Mouse (Mus musculus) intestine, embryonic 15.5 days (tissue): ENCODE measurements around the gene Fam243. TPM values are rescaled to one million over a fixed set of nuclear protein-coding genes. Genes with fewer than 3 reads are reported as not detected.

Experiments used
- ATAC-seq: fragments of 200-750 bp; cut with Nextera tagmentation; 2 replicates; pipeline ENCODE4 v1.8.0; 2017; ENCODE audit warnings: moderate TSS enrichment, moderate library complexity
- H3K27ac ChIP-seq: fragments of 300-500 bp; sonication (generic); 2 replicates; pipeline ENCODE4 v1.5.1; 2015; ENCODE audit warnings: mild to moderate bottlenecking, inconsistent platforms
- H3K27me3 ChIP-seq: fragments of 300-500 bp; sonication (generic); replicated peaks from 2 replicates; pipeline ENCODE4 v1.6.1; 2015; ENCODE audit warnings: inconsistent platforms
- H3K36me3 ChIP-seq: fragments of 300-500 bp; sonication (generic); 2 replicates; pipeline ENCODE4 v1.6.1; 2015; ENCODE audit warnings: inconsistent platforms
- H3K4me1 ChIP-seq: fragments of 300-500 bp; sonication (generic); replicated peaks from 2 replicates; pipeline ENCODE4 v1.6.1; 2015; ENCODE audit warnings: inconsistent platforms
- H3K4me2 ChIP-seq: fragments of 300-500 bp; sonication (generic); replicated peaks from 2 replicates; pipeline ENCODE4 v1.6.1; 2015; ENCODE audit warnings: mild to moderate bottlenecking, inconsistent platforms
- H3K4me3 ChIP-seq: fragments of 300-500 bp; sonication (generic); replicated peaks from 2 replicates; pipeline ENCODE4 v1.5.1; 2015; ENCODE audit warnings: inconsistent platforms
- H3K9ac ChIP-seq: fragments of 300-500 bp; sonication (generic); 2 replicates; pipeline ENCODE4 v1.6.1; 2015; ENCODE audit warnings: inconsistent platforms
- H3K9me3 ChIP-seq: fragments of 300-500 bp; sonication (generic); 2 replicates; pipeline ENCODE4 v1.6.1; 2016; ENCODE audit warnings: inconsistent platforms
- WGBS: fragments of 180-500 bp; shearing (Covaris S2); methylation state at CpG from one replicate; pipeline ENCODE4 v1.1.7; 2015; 5-methylcytosine and 5-hydroxymethylcytosine counted together
- polyA plus RNA-seq: library from polyadenylated mRNA; unstranded; fragments of >200 nt; fragmentation: Nextera tagmentation; extraction: Ambion mirVana; gene quantifications from 2 replicates; pipeline ENCODE4 v1.2.1, GENCODE M21; 2015

Fam243 gene
- polyA plus RNA-seq, 1 experiment from 2014 or later: not detected

DNA sequence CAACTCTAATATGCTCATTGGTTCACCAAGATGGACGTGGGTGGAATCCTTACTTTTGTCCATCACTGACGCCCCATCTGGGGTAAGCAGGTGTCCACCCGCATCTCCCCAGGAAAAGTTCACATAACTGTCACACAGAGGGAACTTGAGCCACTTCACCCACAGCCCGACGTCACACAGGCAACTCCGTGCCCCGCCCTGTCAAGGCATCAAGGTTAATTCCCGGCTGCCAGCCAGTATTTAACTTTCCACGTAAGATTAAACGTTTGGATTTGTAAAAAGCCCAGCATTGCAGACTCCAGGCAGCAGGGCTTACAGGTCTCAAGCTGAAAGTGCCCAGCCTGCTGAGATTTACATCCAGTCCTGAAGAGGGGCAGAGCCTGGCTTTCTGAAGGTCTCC, 29.1 kb downstream of the Fam243 start, which contains the start of gene Kcne2:
Gene Kcne2, plus strand, starts transcription at position 289 of the 400 bp plus-strand sequence.
- no peaks in the 10 kb centered on the region for H3K27me3 ChIP-seq
- no peak within 1 kb of the TSS for H3K4me3 ChIP-seq
- no peaks in the 10 kb centered on the region for H3K9me3 ChIP-seq
- no peak within 1 kb of the TSS for H3K4me2 ChIP-seq
- H3K27ac ChIP-seq: no peak within 1 kb of the TSS
- H3K9ac ChIP-seq: no peak within 1 kb of the TSS
- ATAC-seq: no peak
- H3K36me3 ChIP-seq: no peaks in the 10 kb centered on the region
- 40% methylated on average over 10 of the region's 10 CpGs for WGBS
- no peaks in the 10 kb centered on the region for H3K4me1 ChIP-seq

DNA sequence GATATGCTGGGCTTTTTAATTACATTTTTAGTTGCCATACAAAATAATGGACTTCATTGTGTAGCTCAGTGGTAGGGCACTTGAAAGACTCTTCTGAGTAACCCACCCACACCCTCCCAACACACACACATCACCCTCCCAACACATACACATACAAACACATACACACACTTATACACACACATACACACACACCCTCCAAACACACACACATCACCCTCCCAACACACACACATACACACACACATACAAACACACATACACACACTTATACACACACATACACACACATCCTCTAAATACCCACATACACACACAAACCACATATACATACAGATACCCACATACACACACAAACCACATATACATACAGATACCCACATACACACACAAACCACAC, 31.2 kb downstream of the Fam243 start:
- Histone ChIP-seq H3K9ac (no peak overlapping the region), H3K27me3 (no peaks in the 10 kb centered on the region), H3K4me1 (no peaks in the 10 kb centered on the region), H3K9me3 (no peaks in the 10 kb centered on the region), H3K27ac (no peak overlapping the region), H3K36me3 (no peaks in the 10 kb centered on the region), H3K4me3 (no peak overlapping the region), H3K4me2 (no peak overlapping the region)
- ATAC-seq: no peak

DNA sequence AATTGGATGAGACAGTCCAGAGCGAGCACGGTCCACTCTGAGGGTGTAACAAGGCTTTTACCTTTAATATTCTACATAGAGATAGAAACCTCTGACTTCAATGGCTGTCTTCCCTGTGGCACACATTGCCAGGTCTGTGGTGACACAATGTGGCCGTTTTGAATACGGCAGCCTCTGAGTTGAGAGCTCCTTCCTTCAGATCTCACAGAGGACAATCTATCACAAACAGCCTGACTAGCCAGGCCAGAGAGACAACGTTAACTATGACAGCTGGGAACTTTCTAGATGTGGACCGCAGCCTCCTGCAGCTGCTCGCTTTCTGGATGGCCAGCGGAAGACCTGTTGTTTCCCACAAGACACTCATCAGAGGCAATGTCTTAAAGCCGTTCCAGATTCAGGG, 32.5 kb downstream of the Fam243 start:
- Histone ChIP-seq H3K36me3 (no peaks in the 10 kb centered on the region), H3K9me3 (no peaks in the 10 kb centered on the region), H3K4me2 (no peak overlapping the region), H3K4me1 (no peaks in the 10 kb centered on the region), H3K27me3 (no peaks in the 10 kb centered on the region), H3K27ac (no peak overlapping the region), H3K9ac (no peak overlapping the region), H3K4me3 (no peak overlapping the region)
- 69% methylated on average over 9 of the region's 9 CpGs for WGBS
- ATAC-seq: no peak

DNA sequence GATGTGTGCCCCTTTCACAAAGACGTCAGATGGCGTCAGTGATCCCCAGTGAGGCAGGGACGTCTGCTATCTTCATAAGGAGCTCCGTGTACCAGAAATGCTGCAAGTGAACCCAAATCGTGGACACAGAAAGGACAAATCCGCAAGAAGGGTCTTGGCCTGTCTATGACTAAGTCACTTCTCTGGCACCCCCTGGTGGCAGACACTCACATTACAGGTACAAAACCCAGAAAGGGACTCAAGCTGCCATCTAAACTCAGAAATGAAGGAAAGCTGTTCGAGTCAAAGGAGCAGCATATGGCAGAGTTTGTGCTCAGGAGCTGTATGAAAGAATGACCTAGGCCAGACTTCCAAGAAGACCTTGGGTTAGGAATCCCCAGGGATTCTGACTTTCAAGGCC, 34.6 kb downstream of the Fam243 start:
- no peaks in the 10 kb centered on the region for H3K9me3 ChIP-seq
- no peak overlapping the region for H3K9ac ChIP-seq
- no peaks in the 10 kb centered on the region for H3K36me3 ChIP-seq
- no peak overlapping the region for H3K27ac ChIP-seq
- 11% methylated on average over 7 of the region's 7 CpGs for WGBS
- H3K4me3 ChIP-seq: no peak overlapping the region
- no peaks in the 10 kb centered on the region for H3K27me3 ChIP-seq
- H3K4me2 ChIP-seq: no peak overlapping the region
- no peaks in the 10 kb centered on the region for H3K4me1 ChIP-seq
- ATAC-seq: no peak

DNA sequence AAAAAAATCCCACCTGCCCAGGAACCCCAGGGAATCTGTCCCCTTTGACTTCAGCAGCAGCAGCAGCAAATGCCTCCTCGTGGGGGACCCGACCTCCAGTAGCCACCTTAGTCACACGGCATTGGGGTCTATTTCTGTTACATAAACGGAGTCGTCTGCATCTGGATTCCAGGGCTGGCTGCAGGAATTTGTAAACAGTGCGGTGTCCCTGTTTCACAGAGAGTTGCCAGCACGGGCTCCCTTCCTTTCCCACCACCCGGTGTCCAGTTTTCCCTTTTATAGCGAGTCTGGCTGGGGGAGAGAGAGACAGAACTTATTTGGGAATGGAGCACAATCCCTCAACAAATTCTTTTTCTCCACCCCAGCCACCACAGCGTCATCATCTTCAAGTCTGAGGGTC, 36.2 kb downstream of the Fam243 start:
- no peaks in the 10 kb centered on the region for H3K9me3 ChIP-seq
- ATAC-seq: no peak
- no peaks in the 10 kb centered on the region for H3K27me3 ChIP-seq
- no peak overlapping the region for H3K4me3 ChIP-seq
- 18% methylated on average over 10 of the region's 10 CpGs for WGBS
- H3K9ac ChIP-seq: no peak overlapping the region
- no peaks in the 10 kb centered on the region for H3K36me3 ChIP-seq
- H3K27ac ChIP-seq: no peak overlapping the region
- no peaks in the 10 kb centered on the region for H3K4me1 ChIP-seq
- H3K4me2 ChIP-seq: no peak overlapping the region

DNA sequence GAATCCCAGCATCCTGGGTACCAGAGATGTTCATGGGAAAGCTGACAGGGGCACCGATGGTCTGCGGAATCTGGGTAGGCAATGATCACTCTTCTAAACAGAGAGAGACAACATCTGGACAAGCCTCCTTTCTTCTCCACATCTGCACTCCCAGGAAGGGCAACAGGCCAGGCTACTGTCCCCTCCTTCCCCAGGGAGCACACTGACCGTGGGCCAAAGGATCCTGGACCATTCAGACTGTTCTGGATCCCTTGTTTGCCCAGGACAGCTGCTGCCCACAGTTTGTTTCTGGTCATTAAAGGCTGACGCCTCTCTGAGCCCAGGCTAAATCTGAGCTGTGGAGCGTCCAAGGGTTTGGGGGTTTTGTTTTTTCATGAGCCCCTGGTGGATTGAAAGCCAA, 38.6 kb downstream of the Fam243 start:
- ATAC-seq: no peak
- 79% methylated on average over 5 of the region's 5 CpGs for WGBS

GRCm38 (mm10) chr16:92275526-92275925, 45.7 kb downstream of the Fam243 start:
- H3K4me3 ChIP-seq: no peak overlapping the region
- no peak for ATAC-seq
- no peak overlapping the region for H3K27ac ChIP-seq
- H3K4me1 ChIP-seq: no peaks in the 10 kb centered on the region
- H3K36me3 ChIP-seq: no peaks in the 10 kb centered on the region
- H3K4me2 ChIP-seq: no peak overlapping the region
- H3K9ac ChIP-seq: no peak overlapping the region
- WGBS: 84% methylated on average over 4 of the region's 4 CpGs
- H3K9me3 ChIP-seq: no peaks in the 10 kb centered on the region
- H3K27me3 ChIP-seq: no peaks in the 10 kb centered on the region

More for the DNA sequence above, 38.6 kb downstream of the Fam243 start:
- no peak overlapping the region for H3K27ac ChIP-seq
- no peak overlapping the region for H3K4me2 ChIP-seq
- no peaks in the 10 kb centered on the region for H3K9me3 ChIP-seq
- no peak overlapping the region for H3K9ac ChIP-seq
- no peaks in the 10 kb centered on the region for H3K27me3 ChIP-seq
- no peaks in the 10 kb centered on the region for H3K36me3 ChIP-seq
- no peaks in the 10 kb centered on the region for H3K4me1 ChIP-seq
- no peak overlapping the region for H3K4me3 ChIP-seq

DNA sequence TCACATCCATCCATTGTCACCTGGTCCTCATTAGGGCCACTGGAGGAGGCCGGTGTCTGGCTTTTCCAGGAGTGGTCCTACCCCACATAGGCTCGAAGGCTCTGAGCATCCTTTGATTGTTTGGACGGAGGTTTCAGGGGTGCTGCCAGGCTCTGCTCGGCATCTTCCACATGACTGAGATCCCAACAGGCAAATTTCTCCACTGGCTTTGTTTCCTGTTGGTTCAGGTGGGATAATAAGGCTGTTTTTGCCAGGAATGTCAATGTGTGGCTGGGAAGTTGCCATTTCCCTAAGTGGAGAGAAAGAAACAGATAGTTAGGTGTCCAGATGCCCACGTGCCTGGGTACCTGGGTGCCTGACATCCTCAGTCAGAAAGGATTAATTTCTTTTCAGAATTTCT, 46.7 kb downstream of the Fam243 start:
- Histone ChIP-seq H3K27ac (no peak overlapping the region), H3K9ac (no peak overlapping the region)
- ATAC-seq: no peak

More for the DNA sequence above, 46.7 kb downstream of the Fam243 start:
- 87% methylated on average over 5 of the region's 5 CpGs for WGBS
- H3K4me2 ChIP-seq: no peak overlapping the region
- H3K27me3 ChIP-seq: no peaks in the 10 kb centered on the region
- H3K4me3 ChIP-seq: no peak overlapping the region
- H3K36me3 ChIP-seq: no peaks in the 10 kb centered on the region
- no peaks in the 10 kb centered on the region for H3K9me3 ChIP-seq
- H3K4me1 ChIP-seq: no peaks in the 10 kb centered on the region

Other genes with a start within 250 kb of the Fam243 start
- gene Kcne2, start 29.1 kb downstream of the Fam243 start, polyA plus RNA-seq: 0.37 TPM in 1 of 2 replicates, not detected in the other
- 110 and 128 TPM in 2 replicates for gene Smim11, start 20.2 kb downstream of the Fam243 start, polyA plus RNA-seq
- 0.25 TPM in 1 of 2 replicates, not detected in the other for gene Kcne1, start 38.0 kb upstream of the Fam243 start, polyA plus RNA-seq
- 23.5 and 24.0 TPM in 2 replicates for gene Rcan1, start 149.4 kb upstream of the Fam243 start, polyA plus RNA-seq
- gene Clic6, start 164.3 kb upstream of the Fam243 start, polyA plus RNA-seq: 80.6 and 81.8 TPM in 2 replicates